Mouse (Mus musculus): Measurements from ENCODE around the gene Stx5a. TPM values are rescaled to one million over a fixed set of nuclear protein-coding genes. Genes with fewer than 3 reads are reported as not detected.
"Not testable (repeated sequence)": the region's sequence is repeated elsewhere in the genome, so short reads cannot be mapped to it uniquely, and the experiment has no call there.

Gene Stx5a
- polyA plus RNA-seq, 1 experiment = 88.0 TPM

DNA sequence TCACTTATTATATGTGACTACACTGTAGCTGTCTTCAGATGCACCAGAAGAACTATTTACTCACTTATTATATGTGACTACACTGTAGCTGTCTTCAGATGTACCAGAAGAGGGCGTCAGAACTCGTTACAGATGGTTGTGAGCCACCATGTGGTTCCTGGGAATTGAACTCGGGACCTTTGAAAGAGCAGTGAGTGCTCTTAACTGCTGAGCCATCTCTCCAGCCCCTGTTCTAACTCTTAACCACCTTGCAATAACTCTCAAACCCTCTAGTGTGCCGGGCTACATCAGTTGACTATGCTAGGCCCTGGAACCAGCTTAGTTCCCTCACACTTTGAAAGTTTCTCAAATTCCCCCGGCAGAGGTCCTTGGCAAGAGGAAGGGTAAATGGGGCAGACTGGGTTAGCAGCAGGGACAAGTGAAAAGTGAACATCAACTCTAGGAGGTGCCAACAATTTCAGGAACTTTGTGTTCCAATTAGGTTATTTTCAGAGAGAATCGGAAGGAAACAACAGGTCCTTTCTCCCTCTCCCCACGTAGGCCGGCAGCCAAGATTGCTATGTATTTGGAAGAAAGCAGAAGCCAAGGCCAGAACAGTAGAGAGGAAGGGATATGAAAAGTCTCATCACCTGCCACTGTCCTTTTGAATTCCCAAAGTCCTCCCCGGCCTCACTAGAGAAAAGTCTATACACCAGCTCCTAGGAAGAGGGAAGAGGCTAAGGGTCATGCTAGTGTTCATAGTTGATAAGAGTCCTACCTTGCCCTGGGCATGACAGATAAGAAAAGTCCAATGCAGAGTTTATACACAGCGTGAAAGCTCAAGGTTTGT lies 26.3 kb upstream of the Stx5a start:
- no peak for DNase-seq
- Histone ChIP-seq H3K4me3 (replicated peaks; ENCODE audit: extremely low read depth, low read depth, low read length) (no peak overlapping the region), H3K4me1 (ENCODE audit: control insufficient read depth, insufficient read depth, low read length) (peaks cover 9% of the 10 kb centered on the region; the same call in 1 of the 2 replicates)
- 57% methylated on average over 10 of the region's 10 CpGs for WGBS
- TF ChIP-seq POLR2A (IDR thresholded peaks at IDR 0.05; ENCODE audit: borderline replicate concordance, extremely low read depth, low read depth, low read length) = no peak
- TF ChIP-seq CTCF (IDR thresholded peaks at IDR 0.05; ENCODE audit: insufficient read depth, low read length) = no peak

DNA sequence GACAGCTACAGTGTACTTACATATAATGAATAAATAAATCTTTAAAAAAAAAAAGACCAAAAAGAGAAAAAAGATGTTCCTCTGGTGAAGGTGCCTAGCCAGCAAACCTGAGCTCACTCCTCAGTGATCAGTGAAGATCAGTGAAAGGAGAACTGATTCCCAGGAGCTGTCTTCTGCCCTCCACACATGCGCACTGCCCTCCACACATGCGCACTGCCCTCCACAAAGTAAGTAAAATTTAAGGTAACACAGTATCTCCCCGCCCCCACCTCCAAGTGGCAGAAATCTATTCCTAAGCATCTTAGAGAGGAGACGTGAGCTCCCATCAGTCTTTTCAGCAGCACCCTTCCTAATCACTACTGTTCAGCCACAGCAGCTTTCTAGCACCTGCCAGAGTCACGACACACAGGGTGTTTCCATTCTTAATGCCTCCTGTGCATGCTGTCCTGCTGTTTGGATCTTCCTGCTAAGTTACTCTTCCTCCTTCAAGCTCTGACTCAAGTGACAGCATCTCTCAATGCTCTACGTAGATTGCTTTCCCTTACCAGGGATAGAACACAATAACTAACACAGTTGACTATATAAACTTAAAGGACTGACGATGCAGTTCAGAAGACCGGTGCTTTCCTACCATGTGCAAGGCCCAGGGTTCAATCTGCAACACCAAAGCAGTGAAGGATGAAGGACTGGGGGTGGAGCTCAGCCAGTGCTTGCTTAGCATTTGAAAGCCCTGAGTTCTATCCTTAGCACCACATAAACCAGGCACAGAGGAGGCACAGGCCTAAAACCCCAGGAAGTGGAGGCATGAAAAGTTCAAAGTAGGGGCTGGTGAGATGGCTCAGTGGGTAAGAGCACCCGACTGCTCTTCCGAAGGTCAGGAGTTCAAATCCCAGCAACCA lies 25.1 kb upstream of the Stx5a start:
- H3K4me3 ChIP-seq (replicated peaks; ENCODE audit: extremely low read depth, low read depth, low read length) = no peak overlapping the region
- no peak for TF ChIP-seq CTCF (IDR thresholded peaks at IDR 0.05; ENCODE audit: insufficient read depth, low read length)
- TF ChIP-seq POLR2A (IDR thresholded peaks at IDR 0.05; ENCODE audit: borderline replicate concordance, extremely low read depth, low read depth, low read length) = no peak
- H3K4me1 ChIP-seq (ENCODE audit: control insufficient read depth, insufficient read depth, low read length) = peaks cover 4% of the 10 kb centered on the region; the same call in 1 of the 2 replicates
- WGBS = 85% methylated on average over 10 of the region's 10 CpGs
- no peak for DNase-seq

DNA sequence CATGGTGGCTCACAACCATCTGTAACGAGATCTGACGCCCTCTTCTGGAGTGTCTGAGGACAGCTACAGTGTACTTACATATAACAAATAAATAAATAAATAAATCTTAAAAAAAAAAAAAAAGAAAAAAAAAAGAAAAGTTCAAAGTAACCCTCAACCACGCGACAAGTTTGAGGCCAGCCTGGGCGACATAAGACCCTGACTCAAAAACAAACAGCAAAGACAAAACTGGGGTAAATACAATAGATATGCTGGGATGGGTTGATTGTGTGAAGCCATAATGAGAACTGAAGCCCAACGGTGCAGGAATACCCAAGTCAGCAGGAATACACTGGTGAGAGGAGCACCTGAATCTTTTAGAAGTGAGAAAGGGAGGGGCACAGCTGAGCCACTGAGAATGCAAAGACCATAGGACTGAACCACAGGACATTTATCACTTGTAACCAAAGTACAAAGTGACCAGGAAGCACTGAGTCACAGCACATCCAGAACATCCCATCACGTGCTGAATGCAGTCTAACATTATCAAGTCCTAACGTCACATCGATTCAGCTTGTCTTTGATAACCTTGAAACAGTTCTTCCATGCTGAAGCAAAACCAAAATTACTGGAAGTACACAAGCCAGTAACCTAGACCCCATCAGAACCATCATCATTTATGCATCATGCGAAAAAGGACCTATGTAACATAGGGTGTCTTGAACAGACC lies 24.3 kb upstream of the Stx5a start:
- WGBS = 83% methylated on average over 8 of the region's 10 CpGs
- DNase-seq = no peak
- TF ChIP-seq POLR2A (IDR thresholded peaks at IDR 0.05; ENCODE audit: borderline replicate concordance, extremely low read depth, low read depth, low read length) = no peak
- Histone ChIP-seq H3K4me1 (ENCODE audit: control insufficient read depth, insufficient read depth, low read length) (no peaks in the 10 kb centered on the region; the same call in 1 of the 2 replicates), H3K4me3 (replicated peaks; ENCODE audit: extremely low read depth, low read depth, low read length) (no peak overlapping the region)

DNA sequence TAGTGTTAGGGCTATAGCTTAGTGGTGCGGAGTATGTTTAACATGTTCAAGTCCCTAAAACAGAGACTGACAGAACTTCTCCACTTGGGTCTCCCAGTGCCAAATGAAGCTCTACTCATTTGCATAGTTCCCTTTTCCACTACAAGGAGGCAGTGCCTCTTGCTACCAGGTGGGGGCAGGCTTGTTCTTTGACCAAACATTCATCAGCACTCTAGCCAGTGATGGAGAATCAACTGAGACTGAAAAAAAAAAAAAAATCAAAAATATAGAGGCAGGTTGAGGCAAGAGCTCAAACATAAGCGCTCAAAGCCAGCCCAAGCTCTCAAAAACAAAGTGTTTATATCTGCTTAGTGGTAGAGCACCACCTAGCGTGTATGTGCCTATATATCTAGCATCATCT lies 22.9 kb upstream of the Stx5a start:
- H3K4me3 ChIP-seq (replicated peaks; ENCODE audit: extremely low read depth, low read depth, low read length) = no peak overlapping the region
- 50% methylated on average over 3 of the region's 3 CpGs for WGBS
- TF ChIP-seq POLR2A (IDR thresholded peaks at IDR 0.05; ENCODE audit: borderline replicate concordance, extremely low read depth, low read depth, low read length) = no peak
- TF ChIP-seq CTCF (IDR thresholded peaks at IDR 0.05; ENCODE audit: insufficient read depth, low read length) = peak; percentile 62; the same call in 1 of the 2 replicates
- no peaks in the 10 kb centered on the region; the same call in 1 of the 2 replicates for H3K4me1 ChIP-seq (ENCODE audit: control insufficient read depth, insufficient read depth, low read length)
- DNase-seq = peak; percentile 62

DNA sequence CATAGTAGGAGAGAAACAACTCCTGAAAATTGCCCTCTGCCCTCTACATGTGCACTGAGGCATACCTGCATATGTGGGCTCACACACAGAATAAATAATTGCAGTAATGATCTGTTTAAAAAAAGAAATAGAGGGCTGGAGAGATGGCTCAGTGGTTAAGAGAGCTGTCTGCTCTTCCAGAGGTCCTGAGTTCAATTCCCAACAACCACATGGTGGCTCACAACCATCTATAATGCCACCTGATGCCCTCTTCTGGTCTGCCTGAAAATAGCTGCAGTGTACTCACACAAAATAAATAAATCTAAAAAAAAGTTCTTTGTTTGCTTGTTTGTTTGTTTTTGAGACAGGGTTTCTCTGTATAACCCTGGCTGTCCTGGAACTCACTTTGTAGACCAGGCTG lies 22.2 kb upstream of the Stx5a start:
- H3K4me1 ChIP-seq (ENCODE audit: control insufficient read depth, insufficient read depth, low read length); H3K4me3 ChIP-seq (replicated peaks; ENCODE audit: extremely low read depth, low read depth, low read length); DNase-seq: not testable (repeated sequence)

DNA sequence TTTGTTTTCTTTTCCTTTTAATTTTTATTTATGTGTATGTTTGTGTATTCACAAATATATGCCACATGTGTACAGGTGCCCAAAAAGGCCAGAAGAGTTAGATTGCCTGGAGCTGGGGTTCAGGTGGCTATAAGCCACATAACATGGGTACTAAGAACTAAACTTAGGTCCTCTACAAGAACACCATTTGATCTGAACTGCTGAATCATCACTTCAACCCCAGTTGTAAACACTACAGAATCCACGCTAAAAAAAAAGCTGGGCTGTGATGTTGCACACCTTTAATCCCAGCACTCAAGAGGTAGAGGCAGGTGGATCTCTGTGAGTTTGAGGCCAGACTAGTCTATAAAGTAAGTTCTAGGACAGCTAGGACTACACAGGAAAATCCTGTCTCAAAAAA lies 19.8 kb upstream of the Stx5a start:
- no peaks in the 10 kb centered on the region; the same call in none of the 2 replicates for H3K4me1 ChIP-seq (ENCODE audit: control insufficient read depth, insufficient read depth, low read length)
- no peak for TF ChIP-seq POLR2A (IDR thresholded peaks at IDR 0.05; ENCODE audit: borderline replicate concordance, extremely low read depth, low read depth, low read length)
- TF ChIP-seq CTCF (IDR thresholded peaks at IDR 0.05; ENCODE audit: insufficient read depth, low read length) = no peak
- 33% methylated on average over 1 of the region's 1 CpGs for WGBS
- H3K4me3 ChIP-seq (replicated peaks; ENCODE audit: extremely low read depth, low read depth, low read length) = no peak overlapping the region
- no peak for DNase-seq

DNA sequence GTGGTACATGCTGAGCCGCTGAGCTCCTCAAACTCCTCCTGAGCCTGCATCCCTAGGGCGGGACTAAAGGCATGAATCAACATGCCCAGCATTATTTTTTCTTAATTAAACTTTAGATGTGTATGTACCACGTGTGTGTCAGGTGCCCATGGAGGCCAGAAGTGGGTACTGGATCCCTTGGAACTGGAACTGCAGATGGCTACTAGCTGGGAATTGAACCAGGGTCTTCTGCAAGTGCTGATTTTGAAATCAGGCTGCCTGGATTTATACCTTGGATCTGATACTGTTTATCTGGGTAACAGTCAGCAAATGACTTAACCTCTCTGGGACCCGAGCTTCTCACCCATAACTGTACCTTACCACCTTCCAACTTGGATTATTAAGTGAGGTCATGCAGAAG lies 19.2 kb upstream of the Stx5a start:
- 51% methylated on average over 4 of the region's 4 CpGs for WGBS
- H3K4me1 ChIP-seq (ENCODE audit: control insufficient read depth, insufficient read depth, low read length) = no peaks in the 10 kb centered on the region; the same call in none of the 2 replicates
- no peak for TF ChIP-seq CTCF (IDR thresholded peaks at IDR 0.05; ENCODE audit: insufficient read depth, low read length)
- no peak for TF ChIP-seq POLR2A (IDR thresholded peaks at IDR 0.05; ENCODE audit: borderline replicate concordance, extremely low read depth, low read depth, low read length)
- no peak for DNase-seq
- H3K4me3 ChIP-seq (replicated peaks; ENCODE audit: extremely low read depth, low read depth, low read length) = no peak overlapping the region

DNA sequence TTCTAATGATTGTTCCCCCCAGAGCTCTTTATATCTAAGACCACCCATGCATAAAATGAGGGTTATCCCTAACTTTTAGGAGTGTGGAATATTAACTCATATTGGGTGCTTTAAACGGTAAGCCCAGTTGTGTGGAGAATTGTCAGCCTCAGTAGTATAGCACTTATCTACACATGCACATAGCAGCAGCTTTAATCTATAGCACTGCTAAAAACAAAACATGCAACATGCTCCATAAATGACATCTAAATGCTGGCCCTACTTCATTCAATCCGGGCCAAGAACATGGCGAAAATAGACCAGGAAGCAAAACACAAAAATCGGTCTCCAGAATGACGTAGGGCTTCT lies 18.7 kb upstream of the Stx5a start:
- TF ChIP-seq POLR2A (IDR thresholded peaks at IDR 0.05; ENCODE audit: borderline replicate concordance, extremely low read depth, low read depth, low read length) (no peak), CTCF (IDR thresholded peaks at IDR 0.05; ENCODE audit: insufficient read depth, low read length) (no peak)
- 0% methylated on average over 5 of the region's 5 CpGs for WGBS
- Histone ChIP-seq H3K4me3 (replicated peaks; ENCODE audit: extremely low read depth, low read depth, low read length) (peak overlapping the region; percentile 100), H3K4me1 (ENCODE audit: control insufficient read depth, insufficient read depth, low read length) (no peaks in the 10 kb centered on the region; the same call in none of the 2 replicates)
- DNase-seq = no peak

DNA sequence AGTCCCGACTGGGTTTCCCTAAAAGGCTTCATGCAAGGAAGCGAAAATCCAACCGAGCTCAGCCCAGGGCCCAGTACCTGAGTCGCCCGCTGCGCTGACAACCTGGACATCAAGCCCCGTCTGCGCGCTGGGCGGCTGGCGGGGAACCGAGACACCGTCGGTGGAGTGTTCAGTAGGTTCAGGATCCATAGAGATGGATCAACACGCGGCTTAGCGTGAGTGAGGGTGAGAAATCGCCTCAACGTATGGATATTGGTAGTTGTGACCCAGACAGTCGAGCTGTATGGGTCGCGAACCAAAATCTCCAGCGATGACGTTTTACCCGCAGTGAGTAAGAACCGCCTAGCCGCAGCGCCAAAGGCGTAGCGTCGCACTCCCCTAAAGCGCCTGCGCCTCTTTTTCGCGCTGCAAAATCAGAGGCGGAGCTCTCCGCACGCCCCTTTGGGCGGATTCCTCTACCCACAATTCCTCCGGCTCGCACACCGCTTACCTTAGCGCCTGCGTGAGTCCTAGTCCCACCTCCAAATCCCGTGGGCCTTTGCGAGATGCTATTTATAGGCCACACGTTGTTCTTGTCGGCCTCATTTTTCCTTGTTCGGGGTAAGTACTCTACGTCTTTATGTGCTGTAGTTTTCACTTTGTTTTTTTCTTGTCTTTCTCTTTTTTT lies 18.2 kb upstream of the Stx5a start, which contains the start of gene Slc3a2:
Gene Slc3a2 (minus strand): TSS at position 463 of the 667 bp plus-strand sequence.
- under 1% methylated on average over 50 of the region's 50 CpGs for WGBS
- Histone ChIP-seq H3K4me3 (replicated peaks; ENCODE audit: extremely low read depth, low read depth, low read length) (peak within 1 kb of the TSS; percentile 100), H3K4me1 (ENCODE audit: control insufficient read depth, insufficient read depth, low read length) (no peaks in the 10 kb centered on the region; the same call in none of the 2 replicates)
- peak; percentile 93 for DNase-seq
- TF ChIP-seq POLR2A (IDR thresholded peaks at IDR 0.05; ENCODE audit: borderline replicate concordance, extremely low read depth, low read depth, low read length) = peak; percentile 88; the same call in 1 of the 2 replicates
- no peak for TF ChIP-seq CTCF (IDR thresholded peaks at IDR 0.05; ENCODE audit: insufficient read depth, low read length)

Measured in lung, adult 2 months (tissue).